Mouse (Mus musculus) forebrain, postnatal 0 days (tissue): ENCODE measurements around the gene Fam186a. TPM values are rescaled to one million over a fixed set of nuclear protein-coding genes. Genes with fewer than 3 reads are reported as not detected.

Experiments used
- ATAC-seq: fragments of 200-750 bp; cut with Nextera tagmentation; 2 replicates; pipeline ENCODE4 v1.8.0; 2017; ENCODE audit warnings: mild to moderate bottlenecking, moderate library complexity
- DNase-seq: peaks from one replicate; pipeline ENCODE4 v3.0.0-alpha.2; 2015
- H3K27ac ChIP-seq: fragments of 300-500 bp; sonication (generic); 2 replicates; pipeline ENCODE4 v1.5.1; 2014; ENCODE audit warnings: low read depth, mild to moderate bottlenecking, antibody characterized with exemption, low read length, moderate library complexity, mixed read lengths
- H3K27me3 ChIP-seq: fragments of 300-500 bp; sonication (generic); 2 replicates; pipeline ENCODE4 v1.6.1; 2014; ENCODE audit warnings: mild to moderate bottlenecking, low read length, mixed read lengths; ENCODE audit not compliant: insufficient read depth
- H3K36me3 ChIP-seq: fragments of 300-500 bp; sonication (generic); 2 replicates; pipeline ENCODE4 v1.6.1; 2014; ENCODE audit warnings: mild to moderate bottlenecking, moderate library complexity; ENCODE audit not compliant: insufficient read depth
- H3K4me1 ChIP-seq: fragments of 300-500 bp; sonication (generic); 2 replicates; pipeline ENCODE4 v1.6.1; 2014; ENCODE audit warnings: antibody characterized with exemption; ENCODE audit not compliant: insufficient read depth
- H3K4me2 ChIP-seq: fragments of 300-500 bp; sonication (generic); 2 replicates; pipeline ENCODE4 v1.6.1; 2014; ENCODE audit warnings: low read depth, mild to moderate bottlenecking, moderate library complexity
- H3K4me3 ChIP-seq: fragments of 300-500 bp; sonication (generic); 2 replicates; pipeline ENCODE4 v1.5.1; 2014; ENCODE audit warnings: low read depth, low read length, mixed read lengths
- H3K9ac ChIP-seq: fragments of 300-500 bp; sonication (generic); 2 replicates; pipeline ENCODE4 v1.6.1; 2014; ENCODE audit warnings: mild to moderate bottlenecking
- H3K9me3 ChIP-seq: fragments of 300-500 bp; sonication (generic); 2 replicates; pipeline ENCODE4 v1.6.1; 2016; ENCODE audit warnings: low read length
- CTCF ChIP-seq: sonication (generic); IDR thresholded peaks from 2 replicates; pipeline ENCODE4 v1.5.1; 2016; ENCODE audit warnings: antibody characterized with exemption, control low read depth, low read depth
- WGBS: fragments of 180-500 bp; shearing (Covaris S2); extraction: QIAGEN DNeasy Blood & Tissue Kit; methylation state at CpG from one replicate; pipeline ENCODE4 v1.1.7; 2014; 5-methylcytosine and 5-hydroxymethylcytosine counted together
- polyA plus RNA-seq: library from polyadenylated mRNA; unstranded; fragments of >200 nt; fragmentation: Nextera tagmentation; extraction: Ambion mirVana; gene quantifications from 2 replicates; pipeline ENCODE4 v1.2.1, GENCODE M21; 2015
- total RNA-seq: library from RNA; depleted of rRNA; stranded (reverse); fragments of >200 nt; gene quantifications from 2 replicates; pipeline ENCODE4 v1.2.3, GENCODE M21; 2014; rRNA removed

The Fam186a gene
- under 0.01 TPM in 1 of 2 replicates, not detected in the other for total RNA-seq
- not detected in 2 replicates for polyA plus RNA-seq

DNA sequence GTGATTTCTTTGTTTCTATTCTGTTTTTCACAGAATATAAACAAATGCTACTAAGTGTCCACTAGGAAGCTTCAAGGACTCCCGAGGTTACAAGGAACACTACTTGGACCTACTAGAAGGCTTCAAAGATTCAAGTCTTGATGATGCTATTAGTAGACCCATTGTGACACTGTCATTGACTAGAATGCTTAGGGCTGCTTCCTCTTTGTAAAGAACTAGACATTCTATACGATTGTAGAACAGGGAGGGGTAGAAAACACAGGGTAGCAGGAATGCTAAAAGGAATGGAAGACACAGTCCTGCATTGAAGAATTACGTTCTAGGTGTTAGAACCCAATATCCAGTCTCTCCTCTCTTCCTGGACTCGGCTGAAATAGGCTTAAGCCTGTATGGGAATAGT is at the start of gene Fam186a:
Gene Fam186a (minus strand): TSS at position 101 of the 400 bp plus-strand sequence.
- DNase-seq (no peak), ATAC-seq (no peak)
- Histone ChIP-seq H3K4me2 (no peak within 1 kb of the TSS), H3K27ac (no peak within 1 kb of the TSS), H3K4me1 (no peaks in the 10 kb centered on the region), H3K4me3 (no peak within 1 kb of the TSS), H3K9me3 (no peaks in the 10 kb centered on the region), H3K27me3 (no peaks in the 10 kb centered on the region), H3K36me3 (no peaks in the 10 kb centered on the region), H3K9ac (no peak within 1 kb of the TSS)
- no peak for TF ChIP-seq CTCF
- 85% methylated on average over 4 of the region's 4 CpGs for WGBS

DNA sequence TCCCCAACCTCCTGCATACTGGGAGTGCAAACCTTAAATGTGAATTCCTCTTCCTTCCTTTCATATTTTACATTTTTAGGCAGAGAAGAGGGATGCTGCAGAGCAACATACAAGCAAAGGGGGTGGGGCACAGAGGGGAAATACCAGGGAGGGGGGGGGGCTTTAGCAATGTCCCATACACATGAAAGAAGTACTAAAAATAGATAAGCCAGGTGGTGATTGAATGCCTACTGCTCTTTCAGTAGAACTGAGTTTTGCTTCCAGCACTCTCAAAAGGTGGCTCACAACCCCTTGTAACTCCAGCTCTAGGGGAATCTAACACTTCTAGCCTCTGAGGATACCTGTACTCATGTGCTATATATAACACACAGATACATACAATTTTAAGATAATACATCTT is 39.3 kb upstream of the Fam186a start:
- no peak for TF ChIP-seq CTCF
- Histone ChIP-seq H3K27me3 (no peaks in the 10 kb centered on the region), H3K4me2 (no peak overlapping the region), H3K36me3 (peaks cover 75% of the 10 kb centered on the region), H3K9me3 (no peaks in the 10 kb centered on the region), H3K4me3 (no peak overlapping the region), H3K9ac (no peak overlapping the region), H3K4me1 (no peaks in the 10 kb centered on the region), H3K27ac (no peak overlapping the region)
- ATAC-seq (no peak), DNase-seq (no peak)

DNA sequence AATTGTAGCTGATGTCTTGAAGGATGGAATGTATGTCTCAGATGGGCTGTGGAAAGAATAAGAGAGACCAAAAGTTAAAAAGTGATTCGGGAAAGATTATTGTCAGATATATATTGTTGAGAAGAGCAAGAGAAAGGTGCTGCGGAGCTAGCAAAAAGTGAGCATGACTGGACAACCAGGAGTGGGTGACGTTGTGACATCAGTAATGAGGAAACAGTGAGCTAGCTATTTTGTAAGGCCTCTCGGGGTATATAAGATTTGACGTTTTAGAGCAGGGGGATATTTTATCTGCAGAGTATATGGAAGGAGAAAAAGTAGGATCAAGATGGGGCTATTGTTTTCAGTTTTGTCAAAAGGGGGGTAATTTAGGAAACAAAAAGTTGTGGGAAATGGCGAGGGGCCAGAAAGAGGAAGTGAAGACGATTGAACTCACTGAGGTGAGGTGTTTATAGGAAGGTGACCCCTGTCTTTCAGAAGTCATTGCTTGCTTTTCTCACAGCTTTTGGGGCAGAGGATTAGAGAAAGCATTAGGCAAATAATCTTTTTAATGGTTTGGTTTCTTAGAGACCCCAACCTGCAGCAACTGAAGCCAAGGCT is 37.9 kb upstream of the Fam186a start:
- DNase-seq (no peak), ATAC-seq (no peak)
- Histone ChIP-seq H3K36me3 (peaks cover 68% of the 10 kb centered on the region), H3K27me3 (no peaks in the 10 kb centered on the region), H3K4me2 (no peak overlapping the region), H3K9me3 (no peaks in the 10 kb centered on the region), H3K4me3 (no peak overlapping the region), H3K4me1 (no peaks in the 10 kb centered on the region), H3K9ac (no peak overlapping the region), H3K27ac (no peak overlapping the region)
- no peak for TF ChIP-seq CTCF
- 89% methylated on average over 7 of the region's 7 CpGs for WGBS

DNA sequence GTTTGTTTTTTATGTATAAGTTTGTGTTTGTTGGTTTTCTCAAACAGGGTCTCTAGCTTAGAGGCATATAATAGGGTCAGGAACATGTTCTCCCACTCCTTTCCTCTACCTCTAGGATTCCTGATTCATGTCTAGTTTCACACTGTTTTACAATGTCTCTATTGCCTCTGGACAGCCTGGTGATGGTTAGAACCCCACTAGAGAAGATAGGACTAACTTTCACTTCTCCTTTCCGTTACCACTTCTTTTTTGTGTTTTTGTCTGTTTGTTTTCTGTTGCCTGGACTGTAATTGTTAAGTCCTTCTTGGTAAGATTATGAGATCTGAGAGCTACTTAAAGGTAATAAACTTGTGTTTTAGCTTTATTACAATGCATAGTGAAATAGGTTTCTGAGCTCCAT is 32.5 kb upstream of the Fam186a start:
- Histone ChIP-seq H3K27me3 (no peaks in the 10 kb centered on the region), H3K4me3 (no peak overlapping the region), H3K36me3 (peaks cover 51% of the 10 kb centered on the region), H3K27ac (no peak overlapping the region), H3K4me2 (no peak overlapping the region), H3K9ac (no peak overlapping the region), H3K9me3 (no peaks in the 10 kb centered on the region), H3K4me1 (no peaks in the 10 kb centered on the region)
- WGBS = 91% methylated on average over 1 of the region's 1 CpGs
- TF ChIP-seq CTCF = no peak
- DNase-seq = no peak
- ATAC-seq = no peak

DNA sequence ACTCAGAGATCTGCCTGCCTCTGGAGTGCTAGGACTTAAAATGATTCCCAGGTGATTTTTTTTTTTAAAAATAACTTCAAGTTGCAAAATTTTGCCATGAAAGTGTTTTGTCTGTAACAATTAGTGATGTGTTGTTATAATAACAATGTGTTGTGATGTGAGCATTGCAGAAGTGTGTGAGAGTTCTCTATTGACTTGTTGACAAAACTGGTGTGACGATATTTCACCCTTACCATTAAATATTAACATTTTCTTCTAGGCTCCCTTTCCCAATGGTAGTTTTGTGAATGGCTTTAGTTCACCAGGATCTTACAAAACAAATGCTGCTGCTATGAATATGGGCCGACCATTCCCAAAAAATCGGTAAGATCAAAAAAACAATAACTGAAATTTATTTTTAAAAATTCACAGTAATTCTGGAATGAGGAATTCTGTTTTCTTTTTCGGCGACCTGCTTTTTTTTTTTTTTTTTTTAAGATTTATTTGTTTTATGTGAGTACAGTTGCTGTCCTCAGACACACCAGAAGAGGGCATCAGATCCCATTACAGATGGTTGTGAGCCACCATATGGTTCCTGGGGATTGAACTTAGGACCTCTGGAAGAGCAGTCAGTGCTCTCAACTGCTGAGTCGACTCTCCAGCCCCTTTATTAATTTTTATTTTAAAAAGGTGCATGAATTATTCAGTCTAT is 30.4 kb upstream of the Fam186a start:
- Histone ChIP-seq H3K27me3 (no peaks in the 10 kb centered on the region), H3K9ac (no peak overlapping the region), H3K36me3 (peaks cover 44% of the 10 kb centered on the region), H3K27ac (no peak overlapping the region), H3K4me3 (no peak overlapping the region), H3K4me1 (no peaks in the 10 kb centered on the region), H3K9me3 (no peaks in the 10 kb centered on the region), H3K4me2 (no peak overlapping the region)
- 91% methylated on average over 6 of the region's 6 CpGs for WGBS
- ATAC-seq (no peak), DNase-seq (no peak)
- TF ChIP-seq CTCF = no peak

DNA sequence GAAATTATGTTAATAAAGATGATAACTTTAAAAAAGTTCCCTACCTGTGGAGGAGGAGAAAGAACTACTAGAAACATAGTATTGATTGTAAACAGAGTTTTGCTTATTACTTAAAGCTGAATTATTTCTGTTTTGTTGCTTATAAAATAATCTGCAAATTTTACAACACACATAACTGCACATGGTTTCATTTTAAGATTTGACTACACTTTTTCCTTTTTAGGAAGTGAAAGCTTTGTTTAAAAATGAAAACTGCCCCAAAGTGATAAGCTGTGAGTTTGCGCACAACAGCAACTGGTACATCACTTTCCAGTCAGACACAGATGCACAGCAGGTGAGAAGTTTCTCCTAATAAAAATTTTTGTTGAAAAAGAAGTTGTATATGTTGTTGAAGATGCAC is 26.2 kb upstream of the Fam186a start:
- Histone ChIP-seq H3K4me1 (no peaks in the 10 kb centered on the region), H3K36me3 (peaks cover 39% of the 10 kb centered on the region), H3K4me2 (no peak overlapping the region), H3K4me3 (no peak overlapping the region), H3K27me3 (no peaks in the 10 kb centered on the region), H3K9me3 (no peaks in the 10 kb centered on the region), H3K9ac (no peak overlapping the region), H3K27ac (no peak overlapping the region)
- ATAC-seq (no peak), DNase-seq (no peak)
- WGBS = 98% methylated on average over 1 of the region's 1 CpGs
- no peak for TF ChIP-seq CTCF

DNA sequence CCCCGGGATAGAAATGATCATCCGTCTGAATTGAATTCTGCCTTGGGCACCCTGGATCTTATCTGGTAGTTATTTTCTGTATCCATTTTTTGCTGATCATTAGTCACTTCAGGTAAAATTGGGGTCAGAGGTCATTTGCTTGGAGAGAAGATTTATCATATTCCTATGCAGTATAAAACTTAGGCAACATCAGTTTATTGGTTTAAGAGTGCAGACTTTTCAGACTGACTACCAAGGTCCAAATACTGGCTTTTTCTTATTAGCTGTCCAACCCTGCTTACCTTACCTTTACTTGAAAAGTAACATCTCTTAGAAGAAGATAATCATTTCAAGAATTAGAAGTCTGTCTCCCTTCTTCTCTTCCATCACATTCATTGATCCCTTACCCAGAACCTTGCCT is 12.9 kb upstream of the Fam186a start:
- no peaks in the 10 kb centered on the region for H3K36me3 ChIP-seq
- WGBS = 97% methylated on average over 2 of the region's 2 CpGs
- ATAC-seq (no peak), DNase-seq (no peak)
- no peak overlapping the region for H3K4me3 ChIP-seq
- H3K9me3 ChIP-seq = no peaks in the 10 kb centered on the region
- no peak for TF ChIP-seq CTCF
- no peak overlapping the region for H3K4me2 ChIP-seq
- no peak overlapping the region for H3K9ac ChIP-seq
- no peak overlapping the region for H3K27ac ChIP-seq
- no peaks in the 10 kb centered on the region for H3K27me3 ChIP-seq
- H3K4me1 ChIP-seq = no peaks in the 10 kb centered on the region
